Mouse (Mus musculus) induced T-regulatory cell, adult 2 months (primary cell): ENCODE results near the gene Hoxb7.
A peak's percentile ranks its signal among the peaks of the same experiment; 100 is the strongest.

ENCODE experiments used
- DNase-seq: peaks from one replicate; pipeline ENCODE4 v3.0.0-alpha.2; 2012; ENCODE audit warnings: low read depth

The Hoxb7 gene

DNA sequence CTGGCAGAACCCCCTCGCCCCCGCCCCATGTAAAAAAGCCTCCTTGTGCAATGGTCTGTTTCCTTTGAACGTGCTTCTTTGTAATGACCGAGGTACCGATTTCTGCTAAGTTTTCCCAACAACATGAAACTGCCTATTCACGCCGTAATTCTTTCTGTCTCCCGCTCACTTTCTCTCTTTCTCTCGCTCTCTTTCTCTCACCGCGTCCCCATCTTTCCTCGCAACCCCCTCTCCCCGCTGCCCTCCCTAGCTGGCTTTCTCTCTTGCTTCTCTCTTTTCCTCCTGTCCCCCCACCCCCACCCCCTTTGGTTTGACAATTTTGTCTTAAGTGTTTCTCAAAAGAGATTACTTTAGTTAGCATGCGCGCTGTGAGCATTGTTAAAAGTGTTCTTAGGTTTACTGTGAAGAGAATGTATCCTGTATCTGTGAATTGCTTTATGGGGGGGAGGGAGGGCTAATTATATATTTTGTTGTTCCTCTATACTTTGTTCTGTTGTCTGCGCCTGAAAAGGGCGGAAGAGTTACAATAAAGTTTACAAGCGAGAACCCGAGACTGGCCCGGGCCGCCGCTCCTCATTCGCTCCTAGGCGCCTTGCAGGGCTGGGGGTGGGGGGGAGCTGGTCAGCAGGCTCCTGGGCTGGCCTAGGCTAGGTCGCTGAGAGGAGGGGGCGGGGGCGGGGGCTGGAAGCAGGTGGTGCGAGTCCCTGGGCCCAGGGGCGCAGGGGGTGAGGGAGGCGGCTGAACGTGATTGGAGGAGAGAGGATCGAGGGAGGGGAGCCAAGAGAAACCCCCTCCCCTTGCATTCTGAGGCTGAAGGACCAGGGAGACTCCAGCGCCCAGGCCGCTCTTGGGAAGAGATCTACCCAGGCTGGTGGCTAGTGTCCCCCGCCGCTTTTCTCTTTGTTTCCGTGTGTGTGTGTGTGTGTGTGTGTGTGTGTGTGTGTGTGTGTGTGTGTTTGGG is 1.4 kb upstream of the Hoxb7 start:
- no peak for DNase-seq

DNA sequence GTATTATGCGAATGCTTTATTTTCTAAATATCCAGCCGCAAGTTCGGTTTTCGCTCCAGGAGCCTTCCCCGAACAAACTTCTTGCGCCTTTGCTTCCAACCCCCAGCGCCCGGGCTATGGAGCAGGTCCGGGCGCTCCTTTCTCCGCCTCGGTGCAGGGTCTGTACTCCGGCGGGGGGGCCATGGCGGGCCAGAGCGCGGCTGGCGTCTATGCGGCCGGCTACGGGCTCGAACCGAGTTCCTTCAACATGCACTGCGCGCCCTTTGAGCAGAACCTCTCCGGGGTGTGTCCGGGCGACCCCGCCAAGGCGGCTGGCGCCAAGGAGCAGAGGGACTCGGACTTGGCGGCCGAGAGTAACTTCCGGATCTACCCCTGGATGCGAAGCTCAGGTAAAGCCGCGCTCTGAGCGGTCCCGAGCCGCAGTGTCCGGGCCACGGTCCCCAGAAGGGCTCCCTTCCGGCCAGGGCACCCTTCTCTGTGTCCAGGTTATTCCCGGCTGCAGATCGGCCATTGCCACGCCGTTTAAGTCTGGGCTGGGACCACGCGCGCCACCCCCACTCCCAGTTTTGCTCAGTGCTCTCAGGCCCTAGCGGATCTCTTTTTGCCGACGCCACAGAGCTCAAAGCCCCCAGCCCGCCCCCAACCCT is 439 bp downstream of the Hoxb7 start:
- no peak for DNase-seq

DNA sequence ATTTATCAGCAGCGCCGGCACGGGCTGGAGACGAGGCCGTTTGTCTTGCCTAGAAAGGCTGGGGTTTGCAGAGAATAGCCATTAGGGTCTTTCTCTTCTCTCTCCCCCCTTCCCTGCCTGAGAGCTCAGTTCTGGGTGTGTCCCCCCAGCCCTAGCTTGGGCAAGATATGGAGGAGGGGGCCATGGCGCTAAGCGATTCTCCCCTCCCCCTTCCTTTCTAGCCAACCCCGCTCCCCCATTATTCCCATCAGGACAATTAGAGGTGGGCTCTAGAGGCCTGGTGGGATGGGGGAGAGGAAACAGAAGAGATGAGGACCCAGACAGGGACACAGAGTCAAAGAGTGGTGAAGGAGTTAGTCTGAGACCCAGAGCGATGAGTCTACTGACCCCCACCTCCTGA is 988 bp downstream of the Hoxb7 start:
- no peak for DNase-seq

DNA sequence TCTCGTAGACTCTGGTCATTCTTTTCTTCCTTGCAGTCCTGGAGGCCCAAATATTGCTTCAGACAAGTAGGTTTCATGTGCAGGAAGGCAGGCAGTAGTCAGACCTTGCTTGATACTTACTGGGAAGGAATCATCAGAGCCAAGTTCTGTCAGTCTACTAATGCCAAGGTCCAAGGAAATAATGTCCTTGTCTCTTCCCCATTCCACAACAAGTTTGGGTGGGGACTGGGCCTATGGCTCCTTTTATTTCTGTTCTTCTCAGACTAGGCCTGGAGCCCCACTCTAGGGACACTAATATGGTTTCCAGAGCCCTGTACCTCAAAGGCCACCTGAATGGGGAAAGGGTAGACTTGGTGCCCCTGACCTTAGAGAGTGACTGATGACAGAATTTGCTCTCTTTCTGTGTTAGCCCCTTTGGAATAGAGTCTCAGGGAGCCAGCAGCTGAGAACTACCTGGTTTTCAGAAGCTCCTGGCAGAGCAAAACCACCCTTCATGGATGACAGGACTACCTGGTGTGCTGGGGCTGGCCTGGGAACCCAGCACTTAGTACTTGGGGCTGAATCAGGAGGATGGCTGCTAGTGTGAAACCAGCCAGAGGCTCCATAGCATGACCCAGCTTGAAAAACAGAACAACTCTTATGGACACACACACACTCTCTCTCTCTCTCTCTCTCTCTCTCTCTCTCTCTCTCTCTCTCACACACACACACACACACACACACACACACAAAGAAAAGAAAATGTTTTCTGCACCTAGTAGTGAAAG is 2.2 kb downstream of the Hoxb7 start:
- no peak for DNase-seq

DNA sequence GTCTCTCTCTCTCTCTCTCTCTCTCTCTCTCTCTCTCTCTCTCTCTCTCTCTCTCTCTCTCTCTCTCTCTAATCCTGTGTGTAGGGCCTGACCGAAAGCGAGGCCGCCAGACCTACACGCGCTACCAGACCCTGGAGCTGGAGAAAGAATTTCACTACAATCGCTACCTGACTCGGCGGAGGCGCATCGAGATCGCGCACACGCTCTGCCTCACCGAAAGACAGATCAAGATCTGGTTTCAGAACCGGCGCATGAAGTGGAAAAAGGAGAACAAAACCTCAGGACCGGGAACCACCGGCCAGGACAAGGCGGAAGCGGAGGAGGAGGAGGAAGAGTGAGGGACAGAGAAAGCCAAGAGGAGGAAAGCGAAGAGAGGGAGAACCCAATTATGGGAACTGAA is 2.9 kb downstream of the Hoxb7 start:
- DNase-seq = no peak

DNA sequence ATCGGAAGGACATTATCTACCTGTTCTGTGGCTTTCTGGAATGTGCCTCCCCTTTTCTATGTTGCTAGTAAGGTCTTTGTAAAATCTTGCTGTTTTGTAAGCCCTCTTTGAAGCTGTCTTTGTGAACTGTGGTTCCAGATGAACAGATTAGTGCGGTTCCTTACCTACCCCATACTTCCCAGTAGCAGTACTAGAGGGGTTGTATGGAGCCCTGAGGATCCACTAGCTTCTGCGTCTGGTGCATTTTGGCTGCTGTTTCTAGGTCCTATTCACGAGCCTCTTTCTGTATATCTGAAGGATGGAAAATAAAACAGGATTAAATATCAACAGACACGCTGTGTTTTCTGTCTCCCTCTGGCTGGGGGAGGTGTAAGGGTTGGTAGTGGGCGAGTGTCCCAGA is 3.4 kb downstream of the Hoxb7 start:
- DNase-seq = no peak

DNA sequence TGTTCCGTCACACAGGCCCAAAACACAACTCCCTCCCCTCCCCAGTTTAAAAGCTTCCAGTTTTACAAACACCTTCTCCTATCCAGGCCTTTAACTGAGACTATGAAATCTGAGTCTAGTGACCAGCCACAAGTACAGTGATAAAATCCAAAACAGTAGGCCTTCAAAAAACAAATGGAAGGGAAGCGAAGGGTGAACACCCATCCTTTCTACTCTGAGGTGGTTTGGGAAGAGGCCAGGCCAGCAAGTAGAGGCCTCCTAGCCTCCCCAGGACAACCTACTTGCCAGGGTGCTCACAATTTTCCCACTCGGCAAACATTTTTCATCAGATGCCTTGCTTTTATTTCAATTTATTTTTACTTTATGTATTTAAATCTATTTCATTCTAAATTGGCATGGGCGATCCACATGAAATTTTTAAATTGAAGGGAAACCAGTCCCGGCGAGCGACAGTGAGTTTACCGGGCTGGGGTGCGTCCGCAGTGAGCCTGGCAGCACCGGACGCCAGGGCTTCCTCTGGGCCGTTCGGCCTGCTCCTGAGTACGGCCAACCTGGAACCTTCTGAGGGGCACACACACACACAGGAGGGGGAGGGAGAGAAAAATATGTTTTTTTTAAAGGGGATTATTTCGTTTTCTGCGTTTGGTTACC is 4.4 kb downstream of the Hoxb7 start:
- no peak for DNase-seq

DNA sequence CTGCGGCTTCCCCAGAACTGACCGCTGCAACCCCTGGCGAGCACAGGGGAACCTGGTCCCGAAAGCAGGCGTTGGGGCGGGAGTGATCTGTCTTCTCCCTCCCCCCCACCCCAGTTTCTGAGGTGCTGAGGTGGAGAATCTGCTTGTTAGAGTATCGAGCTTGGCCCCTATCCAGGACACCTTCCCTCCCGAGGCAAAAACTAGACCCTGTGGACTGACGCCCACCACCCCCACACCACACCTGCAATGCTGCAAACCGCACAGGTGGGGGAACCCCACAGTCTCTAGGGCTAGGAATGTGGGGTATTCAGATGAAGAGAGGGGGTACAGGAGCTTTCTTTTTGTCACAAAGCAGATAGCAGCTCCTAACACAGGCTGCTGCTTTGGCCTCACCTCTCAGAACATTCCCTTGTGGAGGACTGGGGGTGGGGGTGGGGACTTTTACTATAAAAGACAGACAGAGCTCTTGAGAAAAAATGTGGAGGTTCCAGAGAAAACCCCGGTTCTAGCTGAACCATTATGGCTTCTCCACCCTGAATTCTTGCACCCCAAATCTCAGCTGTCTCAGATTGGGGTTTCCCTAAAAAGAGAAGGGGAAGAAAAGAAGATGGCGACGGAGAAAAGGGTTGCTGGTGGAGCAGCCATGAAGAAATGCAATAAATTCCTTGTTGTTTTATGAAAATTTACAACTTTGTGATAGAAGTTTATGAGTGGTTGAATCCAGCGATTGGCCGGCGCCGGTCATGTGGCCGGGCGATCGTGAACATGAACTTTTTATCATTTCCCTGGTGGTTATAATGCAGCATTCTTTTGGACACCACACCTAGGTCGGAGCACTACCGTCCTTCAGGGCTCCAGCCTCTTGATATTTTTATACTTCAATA is 5.5 kb downstream of the Hoxb7 start, which contains the start of gene Hoxb6:
TSS of gene Hoxb6 (plus strand) at position 796 of the 884 bp plus-strand sequence.
- no peak for DNase-seq

DNA sequence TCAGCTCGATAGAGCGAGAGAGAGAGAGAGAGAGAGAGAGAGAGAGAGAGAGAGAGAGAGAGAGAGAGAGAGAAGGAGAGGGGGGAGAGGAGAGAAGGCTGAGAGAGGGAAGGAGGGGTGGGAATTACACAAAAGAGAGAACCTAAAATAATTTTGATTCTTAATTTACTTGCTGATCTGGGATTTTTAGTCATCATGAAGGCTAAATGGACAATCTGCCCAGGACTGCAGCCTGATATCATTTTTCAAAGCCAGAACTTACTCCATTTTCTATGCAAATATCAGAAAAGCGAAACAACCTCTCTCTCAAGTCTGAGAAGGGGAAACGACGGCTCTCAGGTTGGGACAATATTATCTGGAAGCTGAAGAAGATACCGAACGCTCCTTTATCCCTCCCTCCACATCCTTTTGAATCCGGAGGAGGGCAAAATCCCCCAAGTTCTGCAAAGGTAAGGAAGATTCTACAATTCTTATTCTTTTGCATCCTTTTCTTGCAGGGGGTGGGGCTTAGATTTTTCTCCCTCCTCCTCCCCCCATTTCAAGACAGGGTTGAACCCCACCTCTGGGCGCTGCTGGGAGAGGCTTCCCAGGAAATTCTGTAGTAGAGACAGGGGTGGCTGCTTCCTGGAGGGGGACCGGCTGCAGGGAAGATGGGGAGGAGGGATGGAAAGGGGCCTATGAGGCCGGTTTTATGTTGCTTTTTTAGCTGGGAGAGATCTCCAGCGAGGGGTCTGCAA is 6.3 kb downstream of the Hoxb7 start:
- no peak for DNase-seq

DNA sequence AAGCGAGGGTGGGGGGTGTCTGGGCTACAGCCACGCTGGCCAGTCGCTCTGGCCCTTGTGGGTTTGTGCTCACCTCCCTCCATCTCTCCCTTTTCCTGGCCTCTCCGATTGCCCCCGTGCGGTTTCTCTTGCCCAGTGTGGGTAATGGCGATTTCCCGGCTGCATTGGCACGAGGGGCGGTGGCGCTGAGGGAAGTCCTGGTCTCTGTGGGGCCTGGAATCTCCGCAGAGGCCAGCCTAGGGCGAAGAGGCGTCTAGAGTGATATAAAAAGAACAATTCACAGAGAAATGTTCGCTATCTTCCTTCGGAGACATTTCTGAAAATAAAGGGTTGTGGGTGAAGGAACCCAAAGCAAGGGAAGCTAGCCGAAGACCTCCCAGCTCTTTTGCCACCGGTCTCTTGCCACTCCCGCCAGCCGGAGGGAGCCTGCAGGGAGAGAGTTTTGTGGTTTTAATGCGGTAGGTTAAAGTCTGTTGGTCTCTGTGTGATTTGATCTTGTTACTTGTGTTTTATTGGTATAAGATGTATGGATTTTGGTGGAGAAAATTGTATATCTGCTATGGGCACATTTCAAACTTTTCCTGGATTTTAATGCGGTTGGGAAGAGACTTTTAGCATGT is 7.0 kb downstream of the Hoxb7 start:
- no peak for DNase-seq

DNA sequence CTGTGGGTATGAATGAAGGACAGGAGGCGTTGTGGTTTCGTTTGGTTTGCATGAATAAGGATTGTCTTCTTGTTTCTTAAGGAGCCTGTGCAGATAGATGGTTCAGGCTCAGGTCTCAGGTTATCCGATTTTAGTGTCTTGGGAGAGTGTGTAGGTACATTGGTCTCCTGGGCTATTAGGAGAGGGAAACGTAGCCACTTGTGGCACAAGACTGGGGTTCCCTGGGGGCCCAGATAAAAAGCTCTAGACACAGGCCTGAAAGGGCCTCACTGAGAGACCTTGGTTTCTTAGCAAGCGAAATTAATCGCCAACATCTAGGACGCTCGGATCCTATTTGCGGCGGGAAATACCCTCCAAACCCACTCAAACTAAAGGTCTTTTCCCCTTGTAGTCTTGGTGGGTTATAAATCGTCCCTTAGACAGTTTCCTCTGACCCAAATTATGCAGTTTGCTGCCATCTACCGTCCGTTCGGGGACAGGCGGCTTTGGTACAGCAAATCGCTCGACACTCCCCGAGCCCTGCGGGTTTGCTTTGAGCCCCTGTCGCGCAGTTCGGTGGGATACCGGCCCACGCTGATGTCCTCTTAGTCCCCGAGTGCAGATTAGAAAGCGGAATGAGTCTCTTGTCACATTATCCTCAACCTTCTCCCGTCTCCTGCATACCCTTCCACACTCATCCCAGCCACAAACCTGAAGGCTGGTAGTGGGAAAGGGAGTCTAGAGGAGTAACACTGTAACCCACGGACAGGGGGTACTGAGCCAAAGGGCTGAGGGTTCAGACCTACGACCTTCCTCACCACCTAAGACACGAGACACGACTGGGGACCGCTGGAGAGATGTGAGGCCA is 8.0 kb downstream of the Hoxb7 start:
- DNase-seq = peak; percentile 89

DNA sequence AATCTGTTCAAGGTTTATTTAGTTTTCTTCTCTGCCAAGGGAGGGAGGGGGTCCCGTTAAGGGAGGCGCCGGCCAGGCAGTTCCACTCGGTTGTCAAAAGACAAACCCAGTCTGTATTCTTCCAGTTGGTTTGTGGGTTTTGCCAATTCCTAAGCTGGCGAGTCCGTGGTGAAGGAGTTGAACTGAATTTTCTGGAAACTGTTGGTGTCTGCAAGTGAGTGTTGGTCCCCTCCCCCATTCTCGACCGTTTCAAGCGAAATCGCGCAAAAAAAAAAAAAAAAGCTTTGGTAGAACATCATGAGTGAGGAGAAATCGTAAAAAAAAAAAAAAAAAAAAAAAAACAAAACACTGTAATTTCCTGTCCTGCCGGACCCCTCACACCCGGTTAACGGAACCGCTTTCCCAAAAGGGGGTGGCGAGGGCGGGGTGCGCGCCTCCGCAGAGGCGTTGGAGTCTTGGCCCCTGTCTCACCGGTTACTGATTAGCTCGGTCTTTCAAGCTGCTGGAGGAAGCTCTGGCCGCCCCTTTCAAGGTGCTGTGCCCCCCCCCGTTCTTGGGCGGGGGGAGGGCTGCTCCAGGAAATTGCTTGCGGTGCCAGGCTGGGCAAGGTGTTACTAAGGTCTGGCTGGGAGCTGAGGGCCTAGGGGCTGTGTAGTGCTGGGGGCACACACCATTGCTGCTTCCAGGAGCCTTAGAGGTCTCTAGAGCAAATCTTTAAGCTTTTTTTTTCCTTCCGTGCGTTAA is 8.8 kb downstream of the Hoxb7 start:
- DNase-seq = no peak

DNA sequence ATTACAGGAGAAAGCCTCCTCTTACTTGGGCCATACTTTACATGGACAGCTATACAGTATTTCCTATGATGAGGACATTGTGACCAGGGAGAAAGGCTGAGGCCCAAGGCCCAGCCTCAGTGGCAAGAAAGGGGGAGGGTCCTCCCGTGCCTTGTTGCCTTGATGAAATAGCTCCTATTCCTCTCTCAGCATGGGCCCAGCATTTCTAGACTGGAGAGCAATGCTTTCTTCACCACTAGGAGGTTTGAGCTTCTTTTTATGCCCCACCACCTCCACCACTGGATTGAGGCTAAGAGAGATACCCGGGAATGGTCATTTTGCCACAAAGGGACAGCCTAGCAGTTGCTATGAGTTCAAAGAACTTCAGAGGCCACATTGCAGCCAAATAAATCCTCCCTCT is 10.6 kb downstream of the Hoxb7 start:
- DNase-seq = no peak

DNA sequence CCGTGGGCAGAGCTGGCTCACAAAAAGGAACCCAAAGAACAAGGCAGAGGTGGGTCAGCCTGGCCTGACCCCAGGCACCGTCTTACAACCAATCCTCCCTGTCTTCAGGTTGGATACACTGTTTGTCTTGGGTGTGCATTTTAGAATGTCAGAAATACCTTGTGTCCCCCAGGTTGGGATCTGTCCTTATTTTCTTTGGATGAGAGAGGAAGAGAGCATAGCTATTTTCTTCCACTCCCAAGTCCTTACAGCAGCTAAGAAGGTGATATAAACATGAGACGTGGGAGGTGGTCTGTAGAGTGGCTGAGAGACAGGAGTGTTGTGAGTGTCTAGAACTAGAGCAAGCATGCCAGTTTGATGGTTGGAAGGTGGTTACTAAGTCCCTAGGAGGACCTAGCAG is 11.0 kb downstream of the Hoxb7 start:
- no peak for DNase-seq

DNA sequence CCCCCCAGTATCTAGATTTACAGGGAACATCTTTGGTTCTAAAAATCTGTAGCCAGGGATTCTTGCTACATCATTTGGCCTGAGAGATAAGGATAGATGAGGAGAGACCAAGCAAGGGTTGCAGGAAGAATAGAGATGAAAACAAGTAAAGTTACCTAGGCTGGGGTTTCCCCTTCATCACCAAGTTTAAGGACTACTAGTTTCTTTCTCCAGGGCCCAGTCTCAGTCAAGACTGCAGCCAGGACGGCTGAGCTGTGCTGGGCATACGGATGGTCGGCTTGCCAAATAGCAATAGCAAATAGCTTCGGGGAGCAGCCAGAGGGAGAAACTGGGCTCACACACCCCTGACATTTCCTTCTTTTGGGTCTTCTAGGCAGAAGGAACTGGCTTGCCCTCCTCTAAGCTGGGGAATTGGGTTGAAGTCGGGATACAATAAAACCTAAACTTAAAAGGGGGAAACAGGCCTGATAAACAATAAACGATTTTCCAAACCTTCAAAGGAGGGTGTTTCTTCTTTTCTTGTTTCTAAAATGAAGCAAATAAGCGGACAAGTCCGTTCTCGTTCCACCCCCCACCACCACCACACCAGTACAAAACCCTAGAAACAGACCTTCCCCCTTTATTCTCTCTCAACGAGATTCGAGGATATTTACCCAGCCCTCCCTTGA is 11.7 kb downstream of the Hoxb7 start:
- no peak for DNase-seq

DNA sequence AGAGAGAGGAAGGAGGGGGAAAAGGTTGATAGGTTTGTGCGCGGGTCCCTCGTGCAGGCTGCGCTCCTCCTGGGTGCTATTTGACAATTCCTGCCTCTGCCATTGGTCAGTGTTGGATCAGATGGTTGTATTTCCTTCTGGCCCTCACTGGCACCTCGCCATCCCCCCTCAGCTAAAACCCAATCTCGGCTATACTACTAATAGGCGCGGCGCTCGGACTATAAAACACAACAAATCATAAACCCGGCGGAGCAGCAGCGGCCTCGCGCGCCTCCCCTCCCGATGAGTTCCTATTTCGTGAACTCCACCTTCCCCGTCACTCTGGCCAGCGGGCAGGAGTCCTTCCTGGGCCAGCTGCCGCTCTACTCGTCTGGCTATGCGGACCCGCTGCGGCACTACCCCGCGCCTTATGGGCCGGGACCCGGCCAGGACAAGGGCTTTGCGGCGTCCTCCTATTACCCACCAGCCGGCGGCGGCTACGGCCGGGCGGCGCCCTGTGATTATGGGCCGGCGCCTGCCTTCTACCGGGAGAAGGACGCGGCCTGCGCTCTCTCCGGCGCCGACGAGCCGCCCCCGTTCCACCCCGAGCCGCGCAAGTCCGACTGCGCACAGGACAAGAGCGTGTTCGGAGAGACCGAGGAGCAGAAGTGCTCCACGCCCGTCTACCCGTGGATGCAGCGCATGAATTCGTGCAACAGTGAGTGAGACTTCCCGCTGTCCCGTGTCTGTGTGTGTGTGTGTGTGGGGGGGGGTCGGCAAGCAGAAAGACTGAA is 12.7 kb downstream of the Hoxb7 start:
- DNase-seq = no peak

DNA sequence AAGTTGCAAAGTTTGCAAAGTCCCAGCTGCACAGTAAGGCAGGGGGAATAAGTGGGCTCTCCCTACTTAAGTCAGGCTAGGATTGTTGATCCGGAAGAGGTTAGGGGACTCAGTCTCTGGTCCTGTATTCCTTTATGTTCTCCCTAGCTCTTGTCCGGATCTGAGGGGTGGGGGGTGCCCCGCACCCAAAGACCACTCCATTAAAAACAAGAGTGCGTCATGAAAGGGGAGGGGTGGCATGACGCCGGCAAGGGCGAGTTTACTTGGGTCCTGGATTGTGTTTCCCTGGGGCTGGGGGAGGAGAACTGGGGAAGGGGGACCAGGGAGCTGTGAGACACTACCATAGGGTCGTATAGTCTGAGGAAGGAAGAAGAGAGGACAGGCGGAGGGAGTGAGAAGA is 13.4 kb downstream of the Hoxb7 start:
- DNase-seq = no peak
